Mouse (Mus musculus) kidney, postnatal 0 days (tissue): ENCODE measurements around the gene Gm9936. TPM values are rescaled to one million over a fixed set of nuclear protein-coding genes. Genes with fewer than 3 reads are reported as not detected.

Experiments used
- ATAC-seq: fragments of 200-750 bp; cut with Nextera tagmentation; replicated peaks from 2 replicates; pipeline ENCODE4 v1.8.0; 2017; ENCODE audit warnings: low read depth, moderate number of reproducible peaks, moderate TSS enrichment, moderate library complexity; ENCODE audit not compliant: low FRiP score
- DNase-seq: peaks from one replicate; pipeline ENCODE4 v3.0.0-alpha.2; 2016; ENCODE audit warnings: low spot score
- H3K27ac ChIP-seq: fragments of 300-500 bp; sonication (generic); 2 replicates; pipeline ENCODE4 v1.5.1; 2014; ENCODE audit warnings: mild to moderate bottlenecking
- H3K27me3 ChIP-seq: fragments of 300-500 bp; sonication (generic); 2 replicates; pipeline ENCODE4 v1.6.1; 2014; ENCODE audit warnings: low read length, mixed read lengths; ENCODE audit not compliant: insufficient read depth
- H3K36me3 ChIP-seq: fragments of 300-500 bp; sonication (generic); 2 replicates; pipeline ENCODE4 v1.6.1; 2014; ENCODE audit warnings: low read length, mixed read lengths; ENCODE audit not compliant: insufficient read depth
- H3K4me1 ChIP-seq: fragments of 300-500 bp; sonication (generic); replicated peaks from 2 replicates; pipeline ENCODE4 v1.6.1; 2014; ENCODE audit warnings: antibody characterized with exemption, low read length, mixed read lengths; ENCODE audit not compliant: insufficient read depth
- H3K4me2 ChIP-seq: fragments of 300-500 bp; sonication (generic); 2 replicates; pipeline ENCODE4 v1.6.1; 2014; ENCODE audit warnings: mild to moderate bottlenecking, low read length, moderate library complexity, mixed read lengths
- H3K4me3 ChIP-seq: fragments of 300-500 bp; sonication (generic); replicated peaks from 2 replicates; pipeline ENCODE4 v1.5.1; 2014; ENCODE audit warnings: low read depth, low read length
- H3K9ac ChIP-seq: fragments of 300-500 bp; sonication (generic); 2 replicates; pipeline ENCODE4 v1.6.1; 2014; ENCODE audit warnings: low read depth, low read length
- H3K9me3 ChIP-seq: fragments of 300-500 bp; sonication (generic); replicated peaks from 2 replicates; pipeline ENCODE4 v1.6.1; 2016; ENCODE audit warnings: low read length, inconsistent platforms, mixed read lengths
- CTCF ChIP-seq: IDR thresholded peaks from 2 replicates; pipeline ENCODE4 v1.5.1; 2016; ENCODE audit warnings: antibody characterized with exemption, low read depth, mild to moderate bottlenecking, moderate library complexity
- WGBS: fragments of 180-500 bp; shearing (Covaris S2); extraction: QIAGEN DNeasy Blood & Tissue Kit; methylation state at CpG from one replicate; pipeline ENCODE4 v1.1.7; 2014; 5-methylcytosine and 5-hydroxymethylcytosine counted together
- microRNA-seq: library from miRNA; unstranded; fragments of <30 nt; microRNA quantifications from one replicate; pipeline ENCODE4, GENCODE M21; 2016
- polyA plus RNA-seq: library from polyadenylated mRNA; unstranded; fragments of >200 nt; fragmentation: Nextera tagmentation; extraction: Ambion mirVana; gene quantifications from 2 replicates; pipeline ENCODE4 v1.2.1, GENCODE M21; 2015

Gm9936 gene
- polyA plus RNA-seq, 1 experiment from 2014 or later, result not detected

DNA sequence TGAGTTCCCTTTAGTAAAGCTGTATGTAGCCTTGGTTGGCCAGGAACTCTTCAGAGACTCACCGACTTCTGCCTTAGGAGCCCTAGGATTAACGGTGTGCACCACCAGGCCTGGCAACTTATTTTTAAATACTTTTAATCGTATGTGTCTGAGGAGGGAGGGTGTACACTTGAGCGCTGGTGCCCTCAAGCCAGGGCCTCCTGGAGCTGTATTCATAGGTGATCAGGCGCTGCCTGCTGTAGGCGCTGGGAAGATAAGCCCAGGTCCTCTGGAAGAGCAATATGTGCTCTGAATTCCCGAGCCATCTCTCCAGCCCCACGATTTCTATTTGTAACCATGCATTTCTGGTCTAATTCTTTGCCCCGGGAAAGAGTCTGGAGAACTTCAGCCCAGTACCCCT is 51.4 kb downstream of the Gm9936 start:
- Histone ChIP-seq H3K4me1 (peaks cover 8% of the 10 kb centered on the region; the same call in 1 of the 2 replicates), H3K36me3 (peaks cover 29% of the 10 kb centered on the region), H3K9ac (0 out of 2 replicates have a peak overlapping the region, but pooled peaks have one; percentile 0), H3K27ac (peak overlapping the region; percentile 80), H3K27me3 (no peaks in the 10 kb centered on the region), H3K9me3 (no peaks in the 10 kb centered on the region), H3K4me3 (no peak overlapping the region), H3K4me2 (no peak overlapping the region)
- no peak for TF ChIP-seq CTCF
- DNase-seq, result no peak
- no peak for ATAC-seq
- 57% methylated on average over 9 of the region's 9 CpGs for WGBS

DNA sequence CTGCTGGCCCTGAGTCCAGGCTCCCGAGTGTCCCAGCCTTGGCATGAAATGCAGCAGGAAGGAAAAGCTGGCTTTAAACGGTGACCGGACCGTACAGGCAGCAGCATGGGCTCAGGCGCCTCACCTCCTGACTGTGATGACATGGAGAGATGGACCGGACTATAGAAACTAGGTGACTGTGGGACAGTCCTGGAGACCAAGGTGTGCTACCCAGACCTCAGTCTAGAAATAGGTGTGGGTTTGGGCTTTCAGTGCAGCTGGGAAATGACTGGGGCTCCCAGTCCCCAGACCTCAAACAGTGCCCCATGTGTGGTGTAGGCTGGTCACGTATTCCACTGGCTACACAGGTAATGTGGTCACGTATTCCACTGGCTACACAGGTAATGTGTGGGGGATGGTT is 51.8 kb downstream of the Gm9936 start:
- ATAC-seq, result no peak

More for the DNA sequence above, 51.8 kb downstream of the Gm9936 start:
- H3K9me3 ChIP-seq, result no peaks in the 10 kb centered on the region
- H3K27me3 ChIP-seq, result no peaks in the 10 kb centered on the region
- DNase-seq, result no peak
- no peak overlapping the region for H3K9ac ChIP-seq
- no peak for TF ChIP-seq CTCF
- peaks cover 8% of the 10 kb centered on the region; the same call in 1 of the 2 replicates for H3K4me1 ChIP-seq
- peak overlapping the region; percentile 18 for H3K4me2 ChIP-seq
- peak overlapping the region; percentile 80 for H3K27ac ChIP-seq
- WGBS, result 81% methylated on average over 8 of the region's 8 CpGs
- peaks cover 32% of the 10 kb centered on the region for H3K36me3 ChIP-seq
- H3K4me3 ChIP-seq, result no peak overlapping the region

Small RNA genes within 50 kb of the gene (microRNA-seq; reads per million reads assigned to microRNA genes)
- gene Mir6240, result 4.6 reads per million, percentile 13 among the genes with 10 or more reads in this experiment

Other genes starting within 250 kb of the Gm9936 start
- 31.3 and 35.6 TPM in 2 replicates for gene Trpv4, start 200.3 kb downstream of the Gm9936 start, polyA plus RNA-seq
- 65.0 and 70.3 TPM in 2 replicates for gene Gltp, start 167.7 kb downstream of the Gm9936 start, polyA plus RNA-seq
- 10.2 and 12.2 TPM in 2 replicates for gene Tchp, start 150.9 kb downstream of the Gm9936 start, polyA plus RNA-seq
- gene Ankrd13a, start 84.0 kb downstream of the Gm9936 start, polyA plus RNA-seq, result 45.6 and 49.2 TPM in 2 replicates
- 25.8 and 27.8 TPM in 2 replicates for gene Git2, start 83.2 kb downstream of the Gm9936 start, polyA plus RNA-seq
- gene 1500011B03Rik, start 35.2 kb downstream of the Gm9936 start, polyA plus RNA-seq, result 160 and 189 TPM in 2 replicates
- not detected in 2 replicates for gene 4930519G04Rik, start 5.0 kb downstream of the Gm9936 start, polyA plus RNA-seq
- gene Oasl2, start 38.3 kb upstream of the Gm9936 start, polyA plus RNA-seq, result 19.9 and 24.1 TPM in 2 replicates
- gene Oasl1, start 64.6 kb upstream of the Gm9936 start, polyA plus RNA-seq, result 3.1 and 3.2 TPM in 2 replicates
- 75.3 and 79.6 TPM in 2 replicates for gene 2210016L21Rik, start 83.5 kb upstream of the Gm9936 start, polyA plus RNA-seq
- 10.8 and 12.5 TPM in 2 replicates for gene Hnf1a, start 112.4 kb upstream of the Gm9936 start, polyA plus RNA-seq
- gene Sppl3, start 152.5 kb upstream of the Gm9936 start, polyA plus RNA-seq, result 19.0 and 39.4 TPM in 2 replicates
- 26.6 and 31.3 TPM in 2 replicates for gene Gm10401, start 239.6 kb upstream of the Gm9936 start, polyA plus RNA-seq